22 mouse cellular contexts compared by ENCODE assay signal in genomic region chr17:62657832-62658630, GRCm38 (mm10).
DNase-seq lines count a peak whose midpoint lies in the region; ATAC-seq and TF ChIP-seq lines count a peak whose summit lies in the region.
"Had no signal": no experiment of that assay in that cellular context is flagged by ENCODE, and none has a peak within 500 bp of the region (broad histone marks: within the 10 kb centered on the region; RNA-seq: fewer than 3 reads in every experiment).

No protein-coding gene starts in this region.

- 24% methylated on average over 12 of the region's 12 CpGs for WGBS in forebrain, embryonic 14.5 days
- 34% methylated on average over 12 of the region's 12 CpGs for WGBS in forebrain, postnatal 0 days
- WGBS in hindbrain, embryonic 11.5 days = 60% methylated on average over 12 of the region's 12 CpGs
- WGBS in hindbrain, embryonic 16.5 days = 45% methylated on average over 12 of the region's 12 CpGs
- WGBS in neural tube, embryonic 11.5 days = 43% methylated on average over 12 of the region's 12 CpGs
- 46% methylated on average over 12 of the region's 12 CpGs for WGBS in neural tube, embryonic 15.5 days
- WGBS in intestine, postnatal 0 days = 68% methylated on average over 12 of the region's 12 CpGs

- peak; percentile 79 for DNase-seq in forebrain, embryonic 14.5 days (ENCODE audit: low spot score)
- no peak for DNase-seq in forebrain, postnatal 0 days
- no peak for DNase-seq in hindbrain, embryonic 11.5 days (ENCODE audit: low spot score)
- peak; percentile 23 for DNase-seq in neural tube, embryonic 11.5 days (ENCODE audit: low spot score)
- DNase-seq: adrenal gland, postnatal 25 days; cerebellum, adult 2 months; gastrocnemius, postnatal 25 days; kidney, postnatal 4 days; layer of hippocampus, adult 9-11 months; lung, adult 18-20 months; right cerebral cortex, postnatal 25 days had no signal

- no peaks in the 10 kb centered on the region for H3K36me3 ChIP-seq in forebrain, embryonic 14.5 days (ENCODE audit: control insufficient read depth, insufficient read depth, low read length)
- no peaks in the 10 kb centered on the region for H3K36me3 ChIP-seq in forebrain, postnatal 0 days (ENCODE audit: insufficient read depth)
- H3K36me3 ChIP-seq in hindbrain, embryonic 11.5 days (ENCODE audit: control insufficient read depth, insufficient read depth, low read length) = no peaks in the 10 kb centered on the region
- no peaks in the 10 kb centered on the region for H3K36me3 ChIP-seq in hindbrain, embryonic 16.5 days (ENCODE audit: control insufficient read depth, insufficient read depth, low read length)
- no peaks in the 10 kb centered on the region for H3K36me3 ChIP-seq in neural tube, embryonic 11.5 days (ENCODE audit: control insufficient read depth, insufficient read depth, low read length)
- H3K36me3 ChIP-seq in neural tube, embryonic 15.5 days = no peaks in the 10 kb centered on the region
- no peaks in the 10 kb centered on the region for H3K36me3 ChIP-seq in intestine, postnatal 0 days (ENCODE audit: control insufficient read depth, insufficient read depth)
- H3K36me3 ChIP-seq: heart, embryonic 15.5 days; hindbrain, embryonic 10.5 days; kidney, embryonic 15.5 days; stomach, embryonic 15.5 days had no signal

- no peaks in the 10 kb centered on the region for H3K27me3 ChIP-seq in forebrain, embryonic 14.5 days (replicated peaks; ENCODE audit: control insufficient read depth, insufficient read depth, low read length)
- H3K27me3 ChIP-seq in forebrain, postnatal 0 days (ENCODE audit: insufficient read depth, low read length) = no peaks in the 10 kb centered on the region
- no peaks in the 10 kb centered on the region for H3K27me3 ChIP-seq in hindbrain, embryonic 11.5 days (ENCODE audit: control insufficient read depth, insufficient read depth, low read length)
- H3K27me3 ChIP-seq in hindbrain, embryonic 16.5 days (replicated peaks; ENCODE audit: control insufficient read depth, insufficient read depth, low read length) = no peaks in the 10 kb centered on the region
- H3K27me3 ChIP-seq in neural tube, embryonic 11.5 days (ENCODE audit: control insufficient read depth, insufficient read depth, low read length) = no peaks in the 10 kb centered on the region
- no peaks in the 10 kb centered on the region for H3K27me3 ChIP-seq in neural tube, embryonic 15.5 days (replicated peaks)
- H3K27me3 ChIP-seq in intestine, postnatal 0 days (replicated peaks; ENCODE audit: control insufficient read depth, insufficient read depth, low read length) = no peaks in the 10 kb centered on the region
- H3K27me3 ChIP-seq: CH12.LX; heart, embryonic 15.5 days; kidney, embryonic 15.5 days; stomach, embryonic 15.5 days had no signal

- no peak for TF ChIP-seq CTCF in forebrain, postnatal 0 days (IDR thresholded peaks at IDR 0.05; ENCODE audit: low read depth)
- no peak for TF ChIP-seq CTCF in intestine, postnatal 0 days (IDR thresholded peaks at IDR 0.05; ENCODE audit: low read depth)

- no peak overlapping the region for H3K9ac ChIP-seq in forebrain, embryonic 14.5 days (ENCODE audit: low read length)
- no peak overlapping the region for H3K9ac ChIP-seq in forebrain, postnatal 0 days
- H3K9ac ChIP-seq in hindbrain, embryonic 11.5 days (ENCODE audit: low read depth, low read length) = no peak overlapping the region
- H3K9ac ChIP-seq in hindbrain, embryonic 16.5 days (ENCODE audit: low read depth, low read length) = no peak overlapping the region
- no peak overlapping the region for H3K9ac ChIP-seq in neural tube, embryonic 11.5 days (ENCODE audit: low read length)
- H3K9ac ChIP-seq in neural tube, embryonic 15.5 days (replicated peaks) = no peak overlapping the region
- no peak overlapping the region for H3K9ac ChIP-seq in intestine, postnatal 0 days (ENCODE audit: low read depth, low read length)
- H3K9ac ChIP-seq: heart, embryonic 15.5 days; kidney, embryonic 15.5 days; stomach, embryonic 15.5 days had no signal

- peaks cover 30% of the 10 kb centered on the region for H3K4me1 ChIP-seq in forebrain, embryonic 14.5 days (ENCODE audit: control insufficient read depth, insufficient read depth, low read length)
- no peaks in the 10 kb centered on the region; the same call in 1 of the 2 replicates for H3K4me1 ChIP-seq in forebrain, postnatal 0 days (ENCODE audit: insufficient read depth)
- H3K4me1 ChIP-seq in hindbrain, embryonic 11.5 days (replicated peaks; ENCODE audit: control insufficient read depth, insufficient read depth, low read length) = no peaks in the 10 kb centered on the region
- peaks cover 10% of the 10 kb centered on the region for H3K4me1 ChIP-seq in hindbrain, embryonic 16.5 days (ENCODE audit: control insufficient read depth, insufficient read depth, low read depth, low read length)
- H3K4me1 ChIP-seq in neural tube, embryonic 11.5 days (ENCODE audit: control insufficient read depth, insufficient read depth, low read length) = peaks cover 4% of the 10 kb centered on the region; the same call in 1 of the 2 replicates
- peaks cover 45% of the 10 kb centered on the region for H3K4me1 ChIP-seq in neural tube, embryonic 15.5 days
- H3K4me1 ChIP-seq in intestine, postnatal 0 days (replicated peaks; ENCODE audit: control insufficient read depth, insufficient read depth, low read length) = no peaks in the 10 kb centered on the region

- no peaks in the 10 kb centered on the region for H3K9me3 ChIP-seq in forebrain, embryonic 14.5 days (replicated peaks; ENCODE audit: control insufficient read depth, low read length)
- H3K9me3 ChIP-seq in forebrain, postnatal 0 days (ENCODE audit: low read length) = no peaks in the 10 kb centered on the region
- H3K9me3 ChIP-seq in hindbrain, embryonic 11.5 days (ENCODE audit: control insufficient read depth, low read length) = no peaks in the 10 kb centered on the region
- H3K9me3 ChIP-seq in hindbrain, embryonic 16.5 days (ENCODE audit: control insufficient read depth, low read length) = no peaks in the 10 kb centered on the region
- H3K9me3 ChIP-seq in neural tube, embryonic 11.5 days (ENCODE audit: control insufficient read depth, low read length) = no peaks in the 10 kb centered on the region
- H3K9me3 ChIP-seq in neural tube, embryonic 15.5 days (replicated peaks) = no peaks in the 10 kb centered on the region
- no peaks in the 10 kb centered on the region for H3K9me3 ChIP-seq in intestine, postnatal 0 days (ENCODE audit: control insufficient read depth)
- H3K9me3 ChIP-seq: heart, embryonic 15.5 days; hindbrain, embryonic 10.5 days; kidney, embryonic 15.5 days; stomach, embryonic 15.5 days had no signal

- H3K4me3 ChIP-seq in forebrain, embryonic 14.5 days (ENCODE audit: low read depth, low read length) = no peak overlapping the region
- H3K4me3 ChIP-seq in forebrain, postnatal 0 days (ENCODE audit: low read depth, low read length) = no peak overlapping the region
- no peak overlapping the region for H3K4me3 ChIP-seq in hindbrain, embryonic 11.5 days (ENCODE audit: low read depth, low read length)
- H3K4me3 ChIP-seq in hindbrain, embryonic 16.5 days (ENCODE audit: low read length) = no peak overlapping the region
- H3K4me3 ChIP-seq in neural tube, embryonic 11.5 days (ENCODE audit: low read depth, low read length) = no peak overlapping the region
- no peak overlapping the region for H3K4me3 ChIP-seq in neural tube, embryonic 15.5 days (replicated peaks)
- H3K4me3 ChIP-seq in intestine, postnatal 0 days (ENCODE audit: low read depth, low read length) = no peak overlapping the region
- H3K4me3 ChIP-seq: erythroblast, embryonic 14.5 days; heart, embryonic 15.5 days; hindbrain, embryonic 10.5 days; kidney, embryonic 15.5 days; left cerebral cortex, adult 2 months; stomach, embryonic 15.5 days had no signal

- no peak overlapping the region for H3K4me2 ChIP-seq in forebrain, embryonic 14.5 days (ENCODE audit: low read length)
- H3K4me2 ChIP-seq in forebrain, postnatal 0 days (ENCODE audit: low read depth) = no peak overlapping the region
- H3K4me2 ChIP-seq in hindbrain, embryonic 11.5 days (replicated peaks; ENCODE audit: low read depth, low read length) = no peak overlapping the region
- no peak overlapping the region for H3K4me2 ChIP-seq in hindbrain, embryonic 16.5 days (ENCODE audit: low read length)
- H3K4me2 ChIP-seq in neural tube, embryonic 11.5 days (ENCODE audit: low read depth) = no peak overlapping the region
- H3K4me2 ChIP-seq in neural tube, embryonic 15.5 days = no peak overlapping the region
- no peak overlapping the region for H3K4me2 ChIP-seq in intestine, postnatal 0 days (replicated peaks; ENCODE audit: low read depth)
- H3K4me2 ChIP-seq: heart, embryonic 15.5 days; kidney, embryonic 15.5 days; liver, embryonic 11.5 days; stomach, embryonic 15.5 days had no signal

- ATAC-seq in forebrain, embryonic 14.5 days = peak; percentile 54
- ATAC-seq in forebrain, postnatal 0 days = no peak
- ATAC-seq in hindbrain, embryonic 11.5 days (ENCODE audit: low FRiP score) = 0 out of 2 replicates have a peak, but pooled peaks have one; percentile 21
- ATAC-seq in hindbrain, embryonic 16.5 days = no peak
- no peak for ATAC-seq in neural tube, embryonic 11.5 days (ENCODE audit: insufficient read depth, low FRiP score, low TSS enrichment)
- ATAC-seq in neural tube, embryonic 15.5 days (ENCODE audit: low FRiP score) = no peak
- no peak for ATAC-seq in intestine, postnatal 0 days

- H3K27ac ChIP-seq in forebrain, embryonic 14.5 days (ENCODE audit: low read depth, low read length) = no peak overlapping the region
- H3K27ac ChIP-seq in forebrain, postnatal 0 days (ENCODE audit: low read depth, low read length) = no peak overlapping the region
- H3K27ac ChIP-seq in hindbrain, embryonic 11.5 days (ENCODE audit: low read depth, low read length) = no peak overlapping the region
- H3K27ac ChIP-seq in hindbrain, embryonic 16.5 days (ENCODE audit: low read depth, low read length) = no peak overlapping the region
- no peak overlapping the region for H3K27ac ChIP-seq in neural tube, embryonic 11.5 days (ENCODE audit: low read depth, low read length)
- no peak overlapping the region for H3K27ac ChIP-seq in neural tube, embryonic 15.5 days (replicated peaks)
- H3K27ac ChIP-seq in intestine, postnatal 0 days (ENCODE audit: low read depth, low read length) = no peak overlapping the region
- H3K27ac ChIP-seq: heart, embryonic 15.5 days; hindbrain, embryonic 10.5 days; kidney, embryonic 15.5 days; stomach, embryonic 15.5 days had no signal

Comparison
In these comparisons a context has a peak if more than half of its experiments do, and no peak if none do; other contexts are left out.
1. ATAC-seq: peak in forebrain, embryonic 14.5 days (single experiment) and hindbrain, embryonic 11.5 days (single experiment); none in forebrain, postnatal 0 days (single experiment), hindbrain, embryonic 16.5 days (single experiment), neural tube, embryonic 11.5 days (single experiment), neural tube, embryonic 15.5 days (single experiment) and intestine, postnatal 0 days (single experiment).
2. DNase-seq: peak in forebrain, embryonic 14.5 days (single experiment) and neural tube, embryonic 11.5 days (single experiment); none in forebrain, postnatal 0 days (single experiment) and hindbrain, embryonic 11.5 days (single experiment).